Mouse (Mus musculus) embryo, embryonic 11 days (tissue): ENCODE measurements around the gene Naa50.

Source experiments
- DNase-seq: peaks from one replicate; pipeline ENCODE4 v3.0.0-alpha.2; 2015

Gene Naa50

DNA sequence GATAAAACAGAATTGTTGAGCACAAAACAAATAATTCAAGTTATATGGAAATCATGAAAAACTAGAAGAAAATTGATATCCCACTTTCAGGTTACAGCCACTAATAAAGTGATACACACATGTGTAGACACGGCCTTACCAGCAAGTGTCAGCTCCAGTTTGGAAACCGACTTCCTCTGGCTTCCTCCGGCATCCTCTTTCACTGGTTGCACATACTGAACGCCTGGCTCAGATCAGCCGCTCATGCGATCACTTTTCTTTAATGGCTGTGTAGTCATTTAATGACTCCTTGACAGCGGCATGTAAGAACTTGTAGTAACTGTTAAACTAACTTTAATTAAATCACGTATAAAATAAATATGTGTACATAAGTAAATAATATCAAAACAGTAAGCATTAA lies 66.3 kb downstream of the Naa50 start:
- no peak for DNase-seq

DNA sequence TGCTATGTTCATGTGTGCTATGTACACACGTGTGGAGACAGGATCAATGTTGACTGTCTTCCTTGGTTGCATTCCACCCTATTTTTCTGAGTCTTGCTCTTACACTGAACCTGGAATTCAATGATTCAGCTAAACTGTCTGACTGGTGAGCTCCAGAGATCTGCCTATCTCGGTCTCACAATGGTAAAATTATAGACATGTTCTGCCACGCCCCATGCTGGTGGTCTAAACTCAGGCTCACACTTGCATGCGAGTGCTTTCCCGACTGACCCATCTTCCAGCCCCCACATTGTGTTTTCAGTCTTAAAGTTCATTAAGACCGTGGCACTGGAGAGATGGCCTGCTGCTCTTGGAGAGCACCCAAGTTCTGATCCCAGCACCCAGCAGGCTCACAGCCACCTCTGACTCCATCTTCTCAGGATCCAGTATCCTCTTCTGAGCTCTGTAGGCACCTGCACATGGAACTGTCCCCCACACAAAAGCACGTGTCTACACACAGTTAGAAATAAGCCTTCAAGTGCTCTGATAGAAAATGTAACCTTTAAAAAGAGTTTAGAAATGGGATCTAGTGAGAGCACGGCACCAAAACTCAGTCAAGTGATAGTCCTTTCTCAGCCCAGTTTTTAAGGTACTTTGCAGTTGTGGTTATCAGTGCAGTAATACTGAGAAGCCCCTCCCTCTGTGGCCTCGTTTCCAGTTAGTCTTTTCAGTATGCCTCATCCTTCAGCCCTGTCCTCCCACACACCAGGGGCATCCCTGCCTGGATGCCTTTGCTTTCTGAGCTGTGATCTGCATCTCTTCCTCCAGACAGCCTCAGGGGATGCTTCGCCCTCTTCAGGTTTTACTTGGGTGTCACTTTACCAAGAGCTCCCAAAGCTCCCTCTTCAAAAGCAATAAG lies 70.8 kb downstream of the Naa50 start:
- DNase-seq = no peak

DNA sequence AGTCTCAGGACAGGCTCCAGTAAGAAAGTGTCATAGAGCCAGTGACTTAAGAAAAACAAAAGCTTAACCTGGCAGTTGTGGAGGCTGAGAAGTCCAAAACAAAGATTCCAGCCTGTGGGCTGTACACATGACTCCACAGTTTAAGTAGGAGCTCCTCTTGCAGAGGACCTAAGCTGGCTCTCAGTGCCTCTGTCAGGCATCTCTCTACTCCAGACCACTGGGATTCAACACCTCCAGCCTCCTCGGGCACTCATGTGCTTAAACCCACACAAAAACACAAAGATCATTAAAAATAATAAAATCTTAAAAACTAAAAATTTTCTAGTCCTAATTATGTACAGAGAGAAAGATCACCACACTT lies 71.4 kb downstream of the Naa50 start:
- no peak for DNase-seq

DNA sequence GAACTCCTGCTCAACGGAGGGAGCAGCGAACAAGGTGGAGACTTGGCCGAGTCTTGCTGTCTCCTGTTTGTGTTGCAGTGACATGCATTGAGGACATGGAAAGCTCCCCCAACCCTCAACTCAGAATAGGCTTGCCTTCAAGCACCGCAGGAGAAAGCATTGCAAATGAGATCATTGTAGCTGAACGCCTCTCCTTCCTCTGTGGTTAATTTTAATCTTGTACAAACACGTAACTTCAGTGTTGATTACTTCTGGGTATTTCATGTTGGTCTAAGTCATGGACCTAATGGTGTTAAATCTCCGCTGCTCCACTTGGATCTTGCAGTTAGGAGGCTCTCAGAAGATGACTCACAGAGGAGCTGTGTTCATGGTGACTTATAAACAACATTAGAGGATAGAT lies 73.1 kb downstream of the Naa50 start:
- DNase-seq = no peak
